ENCODE assay signal across 9 mouse cellular contexts in genomic region chr9:64339361-64339760, GRCm38 (mm10). TPM values are rescaled to one million over a fixed set of nuclear protein-coding genes. Genes with fewer than 3 reads are reported as not detected.
DNase-seq lines count a peak whose midpoint lies in the region; ATAC-seq and TF ChIP-seq lines count a peak whose summit lies in the region.
"Had no signal": no experiment of that assay in that cellular context is flagged by ENCODE, and none has a peak within 500 bp of the region (broad histone marks: within the 10 kb centered on the region; RNA-seq: fewer than 3 reads in every experiment).

No protein-coding gene starts in this region.

- DNase-seq in forebrain, embryonic 10.5 days (ENCODE audit: extremely low spot score, low spot score), result no peak
- DNase-seq in forebrain, embryonic 11.5 days (ENCODE audit: low spot score), result no peak
- DNase-seq in heart, postnatal 0 days (ENCODE audit: low spot score), result no peak
- no peak for DNase-seq in liver, embryonic 14.5 days (ENCODE audit: low read depth in 3 of 3, low spot score in 3 of 3)
- no peak for DNase-seq in spleen, postnatal 4 days (ENCODE audit: low spot score in 2 of 2)
- DNase-seq in thymus, postnatal 10 days (ENCODE audit: low spot score in 2 of 2), result no peak
- no peak for DNase-seq in layer of hippocampus, adult 11-12 months (ENCODE audit: low spot score)
- DNase-seq: layer of hippocampus, adult 9-11 months had no signal

- WGBS in forebrain, embryonic 10.5 days, result 35% methylated on average over 8 of the region's 8 CpGs
- WGBS in forebrain, embryonic 11.5 days, result 27% methylated on average over 8 of the region's 8 CpGs
- 40% methylated on average over 8 of the region's 8 CpGs for WGBS in heart, postnatal 0 days
- WGBS in liver, embryonic 14.5 days (ENCODE audit: insufficient replicate concordance), result 69% methylated on average over 8 of the region's 8 CpGs

- no peak overlapping the region for H3K9ac ChIP-seq in forebrain, embryonic 11.5 days (ENCODE audit: low read length)
- no peak overlapping the region for H3K9ac ChIP-seq in ES-Bruce4 (ENCODE audit: low read depth, poor library complexity, severe bottlenecking)
- no peak overlapping the region for H3K9ac ChIP-seq in heart, postnatal 0 days (replicated peaks; ENCODE audit: low read depth, low read length)
- H3K9ac ChIP-seq in liver, embryonic 14.5 days (replicated peaks), result no peak overlapping the region; the same call in 1 of the 2 replicates

- 0 out of 2 replicates have a peak, but pooled peaks have one; percentile 43 for TF ChIP-seq EP300 in ES-Bruce4 (IDR thresholded peaks at IDR 0.05; ENCODE audit: insufficient read depth, low read depth, low read length)
- no peak for TF ChIP-seq EP300 in heart, postnatal 0 days (IDR thresholded peaks at IDR 0.05; ENCODE audit: low read depth)
- TF ChIP-seq EP300 in liver, embryonic 14.5 days (IDR thresholded peaks at IDR 0.05; ENCODE audit: low read depth), result no peak

- peaks cover 17% of the 10 kb centered on the region for H3K36me3 ChIP-seq in forebrain, embryonic 10.5 days (replicated peaks)
- no peaks in the 10 kb centered on the region for H3K36me3 ChIP-seq in forebrain, embryonic 11.5 days (ENCODE audit: control insufficient read depth, insufficient read depth, low read length)
- no peaks in the 10 kb centered on the region for H3K36me3 ChIP-seq in ES-Bruce4 (ENCODE audit: control insufficient read depth, insufficient read depth, low read length, poor library complexity, severe bottlenecking)
- H3K36me3 ChIP-seq in heart, postnatal 0 days (replicated peaks; ENCODE audit: control insufficient read depth, insufficient read depth, low read length), result peaks cover 22% of the 10 kb centered on the region
- H3K36me3 ChIP-seq in liver, embryonic 14.5 days (replicated peaks; ENCODE audit: control insufficient read depth, insufficient read depth, low read depth), result no peaks in the 10 kb centered on the region

- TF ChIP-seq POLR2A in ES-Bruce4 (IDR thresholded peaks at IDR 0.05; ENCODE audit: insufficient read depth, low read length), result no peak

- no peaks in the 10 kb centered on the region for H3K27me3 ChIP-seq in forebrain, embryonic 10.5 days (ENCODE audit: poor library complexity, severe bottlenecking)
- no peaks in the 10 kb centered on the region for H3K27me3 ChIP-seq in forebrain, embryonic 11.5 days (ENCODE audit: control insufficient read depth, insufficient read depth, low read length)
- H3K27me3 ChIP-seq in ES-Bruce4 (ENCODE audit: control insufficient read depth, insufficient read depth, low read length, poor library complexity, severe bottlenecking), result no peaks in the 10 kb centered on the region
- H3K27me3 ChIP-seq in heart, postnatal 0 days (ENCODE audit: control insufficient read depth, insufficient read depth, low read length), result no peaks in the 10 kb centered on the region
- H3K27me3 ChIP-seq in liver, embryonic 14.5 days (ENCODE audit: control insufficient read depth, insufficient read depth, low read length), result no peaks in the 10 kb centered on the region

- peaks cover 25% of the 10 kb centered on the region for H3K4me1 ChIP-seq in forebrain, embryonic 10.5 days
- no peaks in the 10 kb centered on the region; the same call in 1 of the 2 replicates for H3K4me1 ChIP-seq in forebrain, embryonic 11.5 days (replicated peaks; ENCODE audit: control insufficient read depth, insufficient read depth, low read length)
- H3K4me1 ChIP-seq in ES-Bruce4 (ENCODE audit: control insufficient read depth, insufficient read depth, low read length), result peaks cover 3% of the 10 kb centered on the region
- H3K4me1 ChIP-seq in heart, postnatal 0 days (ENCODE audit: control insufficient read depth, insufficient read depth), result peaks cover 10% of the 10 kb centered on the region; the same call in 1 of the 2 replicates
- peaks cover 4 to 12% of the 10 kb centered on the region in 2 experiments for H3K4me1 ChIP-seq in liver, embryonic 14.5 days (replicated peaks; ENCODE audit: control insufficient read depth in 2 of 2, insufficient read depth in 2 of 2, low read length in 1 of 2)

- no peak overlapping the region for H3K4me2 ChIP-seq in forebrain, embryonic 11.5 days (ENCODE audit: low read depth, low read length, severe bottlenecking)
- H3K4me2 ChIP-seq in heart, postnatal 0 days (ENCODE audit: low read depth, low read length), result peak overlapping the region; percentile 86
- H3K4me2 ChIP-seq in liver, embryonic 14.5 days (ENCODE audit: low read depth), result peak overlapping the region; percentile 88

- ATAC-seq in forebrain, embryonic 11.5 days (replicated peaks; ENCODE audit: low FRiP score), result no peak
- ATAC-seq in heart, postnatal 0 days (ENCODE audit: insufficient read depth, low read depth), result no peak
- no peak for ATAC-seq in liver, embryonic 14.5 days (ENCODE audit: insufficient read depth)

- no peak for TF ChIP-seq CTCF in ES-Bruce4 (IDR thresholded peaks at IDR 0.05; ENCODE audit: low read depth, low read length)
- no peak for TF ChIP-seq CTCF in heart, postnatal 0 days (IDR thresholded peaks at IDR 0.05; ENCODE audit: low read depth)
- no peak for TF ChIP-seq CTCF in liver, embryonic 14.5 days (IDR thresholded peaks at IDR 0.05; ENCODE audit: low read depth)

- H3K9me3 ChIP-seq in forebrain, embryonic 10.5 days, result no peaks in the 10 kb centered on the region
- no peaks in the 10 kb centered on the region for H3K9me3 ChIP-seq in forebrain, embryonic 11.5 days (ENCODE audit: control insufficient read depth, low read length)
- no peaks in the 10 kb centered on the region for H3K9me3 ChIP-seq in ES-Bruce4 (replicated peaks; ENCODE audit: control insufficient read depth, insufficient read depth, low read length, poor library complexity, severe bottlenecking)
- H3K9me3 ChIP-seq in heart, postnatal 0 days (replicated peaks; ENCODE audit: control insufficient read depth, low read length), result no peaks in the 10 kb centered on the region
- H3K9me3 ChIP-seq in liver, embryonic 14.5 days (ENCODE audit: control insufficient read depth, low read length), result no peaks in the 10 kb centered on the region

- H3K4me3 ChIP-seq in forebrain, embryonic 10.5 days, result peak overlapping the region; percentile 59
- H3K4me3 ChIP-seq in forebrain, embryonic 11.5 days (ENCODE audit: low read depth, low read length), result no peak overlapping the region
- H3K4me3 ChIP-seq in ES-Bruce4 (ENCODE audit: low read depth, low read length), result no peak overlapping the region
- peak overlapping the region; percentile 65 for H3K4me3 ChIP-seq in heart, postnatal 0 days (ENCODE audit: low read depth, low read length)
- H3K4me3 ChIP-seq in liver, embryonic 14.5 days (ENCODE audit: insufficient read depth in 1 of 2, low read depth in 2 of 2, low read length in 2 of 2), result no peak overlapping the region; a peak in 1 of 4 replicates

- no peak overlapping the region for H3K27ac ChIP-seq in forebrain, embryonic 10.5 days
- H3K27ac ChIP-seq in forebrain, embryonic 11.5 days (ENCODE audit: low read depth, low read length), result no peak overlapping the region
- no peak overlapping the region for H3K27ac ChIP-seq in ES-Bruce4 (ENCODE audit: insufficient read depth, low read length)
- peak overlapping the region; percentile 99 for H3K27ac ChIP-seq in heart, postnatal 0 days (ENCODE audit: low read depth)
- H3K27ac ChIP-seq in liver, embryonic 14.5 days, result no peak overlapping the region

RNA-seq across cellular contexts. Expression of gene Dis3l, which starts 1.7 kb away (rescaled TPM):
- 21.2 and 21.9 TPM in 2 replicates for polyA plus RNA-seq in forebrain, embryonic 10.5 days (2016; fragmentation: Nextera tagmentation; extraction: Ambion mirVana)
- 22.4 and 23.4 TPM in 2 replicates for polyA plus RNA-seq in forebrain, embryonic 11.5 days (2014; fragmentation: Nextera tagmentation; extraction: Ambion mirVana)
- polyA plus RNA-seq in ES-Bruce4 (2011; ENCODE audit: insufficient read depth, insufficient read length, low read depth, missing spikeins), result 9.3 and 10.4 TPM in 2 replicates
- total RNA-seq in heart, postnatal 0 days (2014; rRNA removed; ENCODE audit: low replicate concordance), result 11.8 and 18.9 TPM in 2 replicates
- 11.4 and 12.9 TPM in 2 replicates for polyA plus RNA-seq in heart, postnatal 0 days (2015; fragmentation: Nextera tagmentation; extraction: Ambion mirVana)
- polyA plus RNA-seq in liver, embryonic 14.5 days (2012; rRNA removed), result 3.4 and 4.9 TPM in 2 replicates
- polyA plus RNA-seq in liver, embryonic 14.5 days (2014; fragmentation: Nextera tagmentation; extraction: Ambion mirVana), result 8.0 and 8.6 TPM in 2 replicates

RNA-seq across cellular contexts. Expression of gene Megf11, which starts 46.1 kb away (rescaled TPM):
- 0.92 and 0.99 TPM in 2 replicates for polyA plus RNA-seq in forebrain, embryonic 10.5 days (2016; fragmentation: Nextera tagmentation; extraction: Ambion mirVana)
- 3.3 and 3.6 TPM in 2 replicates for polyA plus RNA-seq in forebrain, embryonic 11.5 days (2014; fragmentation: Nextera tagmentation; extraction: Ambion mirVana)
- 0.40 and 0.94 TPM in 2 replicates for polyA plus RNA-seq in ES-Bruce4 (2011; ENCODE audit: insufficient read depth, insufficient read length, low read depth, missing spikeins)
- 0.15 and 0.23 TPM in 2 replicates for total RNA-seq in heart, postnatal 0 days (2014; rRNA removed; ENCODE audit: low replicate concordance)
- polyA plus RNA-seq in heart, postnatal 0 days (2015; fragmentation: Nextera tagmentation; extraction: Ambion mirVana), result 0.18 and 0.19 TPM in 2 replicates
- 0.18 and 0.24 TPM in 2 replicates for polyA plus RNA-seq in liver, embryonic 14.5 days (2012; rRNA removed)
- 0.11 and 0.28 TPM in 2 replicates for polyA plus RNA-seq in liver, embryonic 14.5 days (2014; fragmentation: Nextera tagmentation; extraction: Ambion mirVana)

RNA-seq across cellular contexts. Expression of gene Tipin, which starts 58.0 kb away (rescaled TPM):
- polyA plus RNA-seq in forebrain, embryonic 10.5 days (2016; fragmentation: Nextera tagmentation; extraction: Ambion mirVana), result 330 and 333 TPM in 2 replicates
- polyA plus RNA-seq in forebrain, embryonic 11.5 days (2014; fragmentation: Nextera tagmentation; extraction: Ambion mirVana), result 300 and 304 TPM in 2 replicates
- 148 and 152 TPM in 2 replicates for polyA plus RNA-seq in ES-Bruce4 (2011; ENCODE audit: insufficient read depth, insufficient read length, low read depth, missing spikeins)
- 19.8 and 20.9 TPM in 2 replicates for total RNA-seq in heart, postnatal 0 days (2014; rRNA removed; ENCODE audit: low replicate concordance)
- polyA plus RNA-seq in heart, postnatal 0 days (2015; fragmentation: Nextera tagmentation; extraction: Ambion mirVana), result 54.1 and 60.7 TPM in 2 replicates
- 74.2 and 121 TPM in 2 replicates for polyA plus RNA-seq in liver, embryonic 14.5 days (2012; rRNA removed)
- polyA plus RNA-seq in liver, embryonic 14.5 days (2014; fragmentation: Nextera tagmentation; extraction: Ambion mirVana), result 241 and 245 TPM in 2 replicates

Comparison
In these comparisons a context has a peak if more than half of its experiments do, and no peak if none do; other contexts are left out.
1. H3K4me3 ChIP-seq: peak in forebrain, embryonic 10.5 days (single experiment) and heart, postnatal 0 days (single experiment); none in forebrain, embryonic 11.5 days (single experiment), ES-Bruce4 (single experiment) and liver, embryonic 14.5 days (0 of 2).